Mouse (Mus musculus) bone marrow macrophage, adult 2 months (primary cell): ENCODE measurements around the gene Atxn7l3.

Experiments used
- CTCF ChIP-seq: IDR thresholded peaks from 2 replicates; pipeline ENCODE4 v1.5.1; 2012; ENCODE audit warnings: low read depth, mild to moderate bottlenecking, low read length, moderate library complexity
- POLR2A ChIP-seq: IDR thresholded peaks from 2 replicates; pipeline ENCODE4 v1.6.1; 2012; ENCODE audit warnings: mild to moderate bottlenecking, low read depth, low read length, borderline replicate concordance

DNA sequence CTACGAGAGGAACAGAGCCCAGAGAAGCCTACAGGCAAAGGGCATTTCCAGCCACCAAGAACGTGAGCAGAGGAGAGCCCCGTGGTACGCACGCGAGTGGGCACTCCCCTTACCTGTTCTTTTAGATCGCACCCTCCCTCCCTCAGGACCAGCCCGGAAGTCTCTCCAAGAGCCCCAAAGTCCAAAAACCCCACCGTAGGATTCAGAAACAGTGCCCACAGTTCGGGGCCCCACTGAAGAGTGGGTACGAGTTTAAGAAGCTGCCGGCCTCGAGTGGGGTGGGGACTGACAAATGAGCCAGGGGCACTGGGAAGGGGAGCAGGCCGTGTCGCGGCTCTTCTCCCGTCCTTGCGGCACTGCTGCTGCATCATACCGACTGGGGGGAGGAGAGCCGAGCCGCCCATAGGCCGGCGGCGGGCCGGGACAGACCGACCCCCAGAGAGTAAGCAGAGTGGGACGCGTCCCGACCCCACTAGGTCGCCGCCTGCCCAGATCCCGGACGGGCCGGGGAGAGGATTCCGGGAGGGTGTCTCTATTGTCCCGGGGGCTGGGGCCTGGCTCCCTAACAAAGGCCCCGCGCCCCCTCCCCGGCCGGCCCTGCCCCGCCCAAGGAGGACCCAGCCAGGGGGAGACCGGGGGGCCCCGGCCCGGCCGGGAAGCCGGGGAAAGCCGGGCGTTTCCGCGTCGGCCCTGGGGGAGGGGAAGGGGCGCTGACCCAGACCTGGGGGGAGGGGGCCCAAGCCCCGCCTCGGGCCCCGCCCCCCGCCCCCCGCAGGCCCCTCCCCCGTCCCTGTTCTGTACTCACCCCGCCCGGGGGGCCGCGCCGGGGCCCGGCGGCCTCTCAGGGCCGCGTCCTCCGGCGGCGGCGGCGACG, 596 bp downstream of the Atxn7l3 start:
- TF ChIP-seq POLR2A (no peak), CTCF (no peak)
